Mouse (Mus musculus): ENCODE results near the gene Hivep3. TPM values are rescaled to one million over a fixed set of nuclear protein-coding genes. Genes with fewer than 3 reads are reported as not detected.
A peak's percentile ranks its signal among the peaks of the same experiment; 100 is the strongest.

Gene Hivep3
- polyA plus RNA-seq, 1 experiment from 2014 or later = 3.2 TPM

- WGBS = 80% methylated on average over 3 of the region's 3 CpGs
- no peak for DNase-seq (ENCODE audit: low spot score)
- H3K27me3 ChIP-seq (ENCODE audit: insufficient read depth, poor library complexity, severe bottlenecking) = peaks cover 22% of the 10 kb centered on the region
- no peaks in the 10 kb centered on the region for H3K9me3 ChIP-seq
- no peak overlapping the region for H3K4me3 ChIP-seq
- H3K27ac ChIP-seq = no peak overlapping the region
- H3K36me3 ChIP-seq = no peaks in the 10 kb centered on the region
- peaks cover 13% of the 10 kb centered on the region; the same call in 1 of the 2 replicates for H3K4me1 ChIP-seq
Observed at GRCm38 (mm10) chr4:120127333-120127732, 393.7 kb downstream of the Hivep3 start.

- WGBS = 74% methylated on average over 4 of the region's 4 CpGs
- Histone ChIP-seq H3K36me3 (no peaks in the 10 kb centered on the region), H3K4me3 (no peak overlapping the region), H3K27ac (0 out of 2 replicates have a peak overlapping the region, but pooled peaks have one; percentile 16), H3K27me3 (ENCODE audit: insufficient read depth, poor library complexity, severe bottlenecking) (peaks cover 26% of the 10 kb centered on the region), H3K4me1 (peaks cover 13% of the 10 kb centered on the region; the same call in 1 of the 2 replicates), H3K9me3 (no peaks in the 10 kb centered on the region)
- no peak for DNase-seq (ENCODE audit: low spot score)
Observed at GRCm38 (mm10) chr4:120128033-120128432, 394.4 kb downstream of the Hivep3 start.

- Histone ChIP-seq H3K4me1 (peaks cover 13% of the 10 kb centered on the region; the same call in 1 of the 2 replicates), H3K36me3 (no peaks in the 10 kb centered on the region), H3K27me3 (ENCODE audit: insufficient read depth, poor library complexity, severe bottlenecking) (peaks cover 32% of the 10 kb centered on the region), H3K4me3 (no peak overlapping the region), H3K27ac (no peak overlapping the region), H3K9me3 (no peaks in the 10 kb centered on the region)
- WGBS = 38% methylated on average over 4 of the region's 4 CpGs
- no peak for DNase-seq (ENCODE audit: low spot score)
Observed at GRCm38 (mm10) chr4:120129233-120129885, 395.8 kb downstream of the Hivep3 start.

- no peaks in the 10 kb centered on the region for H3K9me3 ChIP-seq
- no peak for DNase-seq (ENCODE audit: low spot score)
- 79% methylated on average over 4 of the region's 4 CpGs for WGBS
Observed at GRCm38 (mm10) chr4:120130926-120131325, 397.3 kb downstream of the Hivep3 start.

GRCm38 (mm10) chr4:120131441-120132220 lies 398.0 kb downstream of the Hivep3 start:
- no peak overlapping the region for H3K4me3 ChIP-seq
- no peak overlapping the region for H3K27ac ChIP-seq
- peaks cover 8% of the 10 kb centered on the region; the same call in 1 of the 2 replicates for H3K4me1 ChIP-seq
- H3K27me3 ChIP-seq (ENCODE audit: insufficient read depth, poor library complexity, severe bottlenecking) = peaks cover 27% of the 10 kb centered on the region
- DNase-seq (ENCODE audit: low spot score) = no peak
- WGBS = 74% methylated on average over 24 of the region's 24 CpGs
- no peaks in the 10 kb centered on the region for H3K36me3 ChIP-seq
- H3K9me3 ChIP-seq = no peaks in the 10 kb centered on the region

More at GRCm38 (mm10) chr4:120130926-120131325, 397.3 kb downstream of the Hivep3 start:
- H3K4me3 ChIP-seq = no peak overlapping the region
- no peaks in the 10 kb centered on the region for H3K36me3 ChIP-seq
- peaks cover 8% of the 10 kb centered on the region; the same call in 1 of the 2 replicates for H3K4me1 ChIP-seq
- no peak overlapping the region for H3K27ac ChIP-seq
- H3K27me3 ChIP-seq (ENCODE audit: insufficient read depth, poor library complexity, severe bottlenecking) = peaks cover 27% of the 10 kb centered on the region

GRCm38 (mm10) chr4:120134223-120134622 lies 400.6 kb downstream of the Hivep3 start:
- 78% methylated on average over 6 of the region's 6 CpGs for WGBS

GRCm38 (mm10) chr4:120141810-120142209 lies 408.2 kb downstream of the Hivep3 start:
- no peak overlapping the region for H3K4me3 ChIP-seq
- DNase-seq (ENCODE audit: low spot score) = no peak
- H3K27me3 ChIP-seq (ENCODE audit: insufficient read depth, poor library complexity, severe bottlenecking) = no peaks in the 10 kb centered on the region
- no peaks in the 10 kb centered on the region for H3K9me3 ChIP-seq
- WGBS = 43% methylated on average over 1 of the region's 1 CpGs
- H3K4me1 ChIP-seq = peaks cover 27% of the 10 kb centered on the region
- H3K27ac ChIP-seq = 0 out of 2 replicates have a peak overlapping the region, but pooled peaks have one; percentile 22
- H3K36me3 ChIP-seq = no peaks in the 10 kb centered on the region

More at GRCm38 (mm10) chr4:120134223-120134622, 400.6 kb downstream of the Hivep3 start:
- no peaks in the 10 kb centered on the region for H3K9me3 ChIP-seq
- no peaks in the 10 kb centered on the region for H3K36me3 ChIP-seq
- no peak for DNase-seq (ENCODE audit: low spot score)
- 0 out of 2 replicates have a peak overlapping the region, but pooled peaks have one; percentile 42 for H3K27ac ChIP-seq
- H3K27me3 ChIP-seq (ENCODE audit: insufficient read depth, poor library complexity, severe bottlenecking) = peaks cover 27% of the 10 kb centered on the region; the same call in 1 of the 2 replicates
- H3K4me3 ChIP-seq = no peak overlapping the region
- peaks cover 4% of the 10 kb centered on the region; the same call in 1 of the 2 replicates for H3K4me1 ChIP-seq

- peaks cover 5% of the 10 kb centered on the region for H3K27me3 ChIP-seq (ENCODE audit: insufficient read depth, poor library complexity, severe bottlenecking)
- no peak overlapping the region for H3K27ac ChIP-seq
- no peak for DNase-seq (ENCODE audit: low spot score)
- WGBS = 79% methylated on average over 9 of the region's 9 CpGs
- no peaks in the 10 kb centered on the region for H3K36me3 ChIP-seq
- no peak overlapping the region for H3K4me3 ChIP-seq
- peaks cover 29% of the 10 kb centered on the region for H3K4me1 ChIP-seq
- H3K9me3 ChIP-seq = no peaks in the 10 kb centered on the region
Observed at GRCm38 (mm10) chr4:120142905-120143304, 409.3 kb downstream of the Hivep3 start.

- Histone ChIP-seq H3K27me3 (ENCODE audit: insufficient read depth, poor library complexity, severe bottlenecking) (peaks cover 18% of the 10 kb centered on the region), H3K27ac (no peak overlapping the region; the same call in 1 of the 2 replicates), H3K36me3 (no peaks in the 10 kb centered on the region), H3K4me3 (no peak overlapping the region), H3K4me1 (peaks cover 43% of the 10 kb centered on the region), H3K9me3 (no peaks in the 10 kb centered on the region)
- DNase-seq (ENCODE audit: low spot score) = no peak
- whole genome bisulfite sequencing = 73% methylated on average over 5 of the region's 5 CpGs
Observed at GRCm38 (mm10) chr4:120144343-120144742, 410.8 kb downstream of the Hivep3 start.

GRCm38 (mm10) chr4:120145931-120146330 lies 412.3 kb downstream of the Hivep3 start:
- peaks cover 26% of the 10 kb centered on the region for H3K27me3 ChIP-seq (ENCODE audit: insufficient read depth, poor library complexity, severe bottlenecking)
- no peak overlapping the region for H3K4me3 ChIP-seq
- 62% methylated on average over 8 of the region's 8 CpGs for whole genome bisulfite sequencing
- no peaks in the 10 kb centered on the region for H3K9me3 ChIP-seq
- peaks cover 52% of the 10 kb centered on the region for H3K4me1 ChIP-seq
- DNase-seq (ENCODE audit: low spot score) = no peak
- H3K27ac ChIP-seq = no peak overlapping the region
- no peaks in the 10 kb centered on the region for H3K36me3 ChIP-seq

- H3K4me1 ChIP-seq = peaks cover 39% of the 10 kb centered on the region
- WGBS = 4% methylated on average over 45 of the region's 45 CpGs
- H3K4me3 ChIP-seq = peak overlapping the region; percentile 46
- no peaks in the 10 kb centered on the region for H3K36me3 ChIP-seq
- DNase-seq (ENCODE audit: low spot score) = peak; percentile 96
- peaks cover 26% of the 10 kb centered on the region for H3K27me3 ChIP-seq (ENCODE audit: insufficient read depth, poor library complexity, severe bottlenecking)
- no peaks in the 10 kb centered on the region for H3K9me3 ChIP-seq
- peak overlapping the region; percentile 85 for H3K27ac ChIP-seq
Observed at GRCm38 (mm10) chr4:120148291-120149141, 414.9 kb downstream of the Hivep3 start.

GRCm38 (mm10) chr4:120149142-120149524 lies 415.5 kb downstream of the Hivep3 start:
- no peak for DNase-seq (ENCODE audit: low spot score)
- Histone ChIP-seq H3K9me3 (no peaks in the 10 kb centered on the region), H3K36me3 (no peaks in the 10 kb centered on the region), H3K27ac (peak overlapping the region; percentile 85), H3K27me3 (ENCODE audit: insufficient read depth, poor library complexity, severe bottlenecking) (peaks cover 26% of the 10 kb centered on the region), H3K4me1 (peaks cover 39% of the 10 kb centered on the region), H3K4me3 (peak overlapping the region; percentile 46; the same call in 1 of the 2 replicates)
- 26% methylated on average over 3 of the region's 3 CpGs for WGBS
